Mouse (Mus musculus) MEL (cell line): ENCODE measurements around the gene Dlgap1. TPM values are rescaled to one million over a fixed set of nuclear protein-coding genes. Genes with fewer than 3 reads are reported as not detected.

Experiments used
- DNase-seq: peaks from one replicate; pipeline ENCODE4 v3.0.0; 2011; ENCODE audit warnings: low read depth, low spot score
- H3K27ac ChIP-seq: 2 replicates; pipeline ENCODE4 v1.5.1; 2012; ENCODE audit warnings: low read depth, mild to moderate bottlenecking, control low read depth, low read length, moderate library complexity; ENCODE audit not compliant: control insufficient read depth
- H3K27me3 ChIP-seq, 2 experiments: fragments of 150-350 bp in 1 of 2; sonication (generic) in 1 of 2; 2 replicates each; pipeline ENCODE4 v1.6.1; 2012; ENCODE audit warnings: low read length in 2 of 2, mild to moderate bottlenecking in 2 of 2, improper control_type of control experiment in 1 of 2, moderate library complexity in 1 of 2; ENCODE audit not compliant: insufficient read depth in 2 of 2, control insufficient read depth in 1 of 2
- H3K36me3 ChIP-seq, 2 experiments: 2 replicates each; pipeline ENCODE4 v1.6.1; 2012 to 2014; ENCODE audit warnings: low read length in 2 of 2, improper control_type of control experiment in 1 of 2, inconsistent platforms in 1 of 2, mild to moderate bottlenecking in 1 of 2; ENCODE audit not compliant: insufficient read depth in 2 of 2, control insufficient read depth in 1 of 2
- H3K4me1 ChIP-seq, 2 experiments: fragments of 150-350 bp in 1 of 2; sonication (generic) in 1 of 2; 2 replicates each; pipeline ENCODE4 v1.6.1; 2012; ENCODE audit warnings: low read length in 2 of 2, improper control_type of control experiment in 1 of 2, mild to moderate bottlenecking in 1 of 2; ENCODE audit not compliant: insufficient read depth in 2 of 2, control insufficient read depth in 1 of 2
- H3K4me3 ChIP-seq, 2 experiments: fragments of 150-350 bp in 1 of 2; sonication (generic) in 1 of 2; 2 replicates each; pipeline ENCODE4 v1.5.1; 2012; ENCODE audit warnings: low read depth in 2 of 2, low read length in 2 of 2, mild to moderate bottlenecking in 2 of 2, moderate library complexity in 2 of 2, control low read depth in 1 of 2, improper control_type of control experiment in 1 of 2; ENCODE audit not compliant: control insufficient read depth in 1 of 2, insufficient read depth in 1 of 2
- H3K79me2 ChIP-seq: 2 replicates; pipeline ENCODE4 v1.6.1; 2012; ENCODE audit warnings: mild to moderate bottlenecking, low read length, moderate library complexity; ENCODE audit not compliant: control insufficient read depth, poor library complexity, insufficient read depth
- H3K9ac ChIP-seq: 2 replicates; pipeline ENCODE4 v1.6.1; 2012; ENCODE audit warnings: low read depth, mild to moderate bottlenecking, control low read depth, low read length, moderate library complexity; ENCODE audit not compliant: control insufficient read depth, poor library complexity, severe bottlenecking
- H3K9me3 ChIP-seq: fragments of 150-350 bp; sonication (generic); replicated peaks from 2 replicates; pipeline ENCODE4 v1.6.1; 2012; ENCODE audit warnings: mild to moderate bottlenecking, low read length, improper control_type of control experiment, moderate library complexity; ENCODE audit not compliant: insufficient read depth
- BHLHE40 ChIP-seq: IDR thresholded peaks from 2 replicates; pipeline ENCODE4 v1.6.1; 2012; ENCODE audit warnings: low read depth, mild to moderate bottlenecking, inconsistent platforms, low read length, improper control_type of control experiment, borderline replicate concordance
- CHD1 ChIP-seq: IDR thresholded peaks from 2 replicates; pipeline ENCODE4 v1.6.1; 2012; ENCODE audit warnings: low read depth, mild to moderate bottlenecking, inconsistent platforms, low read length, improper control_type of control experiment
- EP300 ChIP-seq, 2 experiments: IDR thresholded peaks; 2 replicates each; pipeline ENCODE4 v1.6.1; 2011; ENCODE audit warnings: improper control_type of control experiment in 2 of 2, low read length in 2 of 2, low read depth in 1 of 2, mild to moderate bottlenecking in 1 of 2
- GABPA ChIP-seq: IDR thresholded peaks from 2 replicates; pipeline ENCODE4 v1.6.1; 2012; ENCODE audit warnings: low read depth, mild to moderate bottlenecking, inconsistent platforms, low read length, improper control_type of control experiment, moderate library complexity
- GATA1 ChIP-seq: IDR thresholded peaks from 2 replicates; pipeline ENCODE4 v1.6.1; 2011; ENCODE audit warnings: low read depth, low read length, improper control_type of control experiment
- MAX ChIP-seq: IDR thresholded peaks from 2 replicates; pipeline ENCODE4 v1.6.1; 2011; ENCODE audit warnings: low read length, improper control_type of control experiment
- MAZ ChIP-seq: IDR thresholded peaks from 2 replicates; pipeline ENCODE4 v1.6.1; 2012; ENCODE audit warnings: low read depth, mild to moderate bottlenecking, inconsistent platforms, low read length, improper control_type of control experiment
- MEF2A ChIP-seq: IDR thresholded peaks from 2 replicates; pipeline ENCODE4 v1.6.1; 2014; ENCODE audit warnings: low read depth, mild to moderate bottlenecking, inconsistent platforms, low read length, improper control_type of control experiment; ENCODE audit not compliant: poor library complexity, insufficient replicate concordance, severe bottlenecking; ENCODE audit errors: extremely low read depth
- MYB ChIP-seq: IDR thresholded peaks from 2 replicates; pipeline ENCODE4 v1.6.1; 2011; ENCODE audit warnings: mild to moderate bottlenecking, low read depth, low read length, improper control_type of control experiment
- POLR2A ChIP-seq, 2 experiments: IDR thresholded peaks; 2 replicates each; pipeline ENCODE4 v1.6.1; 2011 to 2012; ENCODE audit warnings: low read length in 2 of 2, mild to moderate bottlenecking in 2 of 2, control low read depth in 1 of 2, improper control_type of control experiment in 1 of 2, low read depth in 1 of 2, moderate library complexity in 1 of 2; ENCODE audit not compliant: control insufficient read depth in 1 of 2, insufficient read depth in 1 of 2, poor library complexity in 1 of 2
- SIN3A ChIP-seq: IDR thresholded peaks from 2 replicates; pipeline ENCODE4 v1.6.1; 2012; ENCODE audit warnings: low read length, improper control_type of control experiment, inconsistent platforms
- TAL1 ChIP-seq: IDR thresholded peaks from 2 replicates; pipeline ENCODE4 v1.6.1; 2012; ENCODE audit warnings: mild to moderate bottlenecking, inconsistent platforms, low read length, moderate library complexity, mixed read lengths
- TCF12 ChIP-seq: IDR thresholded peaks from 2 replicates; pipeline ENCODE4 v1.6.1; 2014; ENCODE audit warnings: low read depth, mild to moderate bottlenecking, inconsistent platforms, low read length, improper control_type of control experiment, moderate library complexity
- UBTF ChIP-seq: IDR thresholded peaks from 2 replicates; pipeline ENCODE4 v1.6.1; 2012; ENCODE audit warnings: low read depth, mild to moderate bottlenecking, inconsistent platforms, low read length, improper control_type of control experiment, moderate library complexity, borderline replicate concordance; ENCODE audit not compliant: insufficient read depth
- USF1 ChIP-seq: IDR thresholded peaks from 2 replicates; pipeline ENCODE4 v1.6.1; 2014; ENCODE audit warnings: low read depth, mild to moderate bottlenecking, inconsistent platforms, low read length, improper control_type of control experiment, moderate library complexity
- USF2 ChIP-seq, 2 experiments: IDR thresholded peaks; 2 replicates each; pipeline ENCODE4 v1.6.1; 2011 to 2012; ENCODE audit warnings: improper control_type of control experiment in 2 of 2, low read length in 2 of 2, borderline replicate concordance in 1 of 2, inconsistent platforms in 1 of 2, low read depth in 1 of 2, mild to moderate bottlenecking in 1 of 2; ENCODE audit not compliant: insufficient read depth in 1 of 2
- ZKSCAN1 ChIP-seq: IDR thresholded peaks from 2 replicates; pipeline ENCODE4 v1.6.1; 2012; ENCODE audit warnings: low read depth, mild to moderate bottlenecking, inconsistent platforms, low read length, improper control_type of control experiment, moderate library complexity
- polyA plus RNA-seq, 2 experiments: library from polyadenylated mRNA; stranded (reverse) in 1 of 2; unstranded in 1 of 2; fragments of >175 nt in 1 of 2; fragments of >200 nt in 1 of 2; gene quantifications; 2 replicates each; pipeline versions ENCODE4 v1.2.1 to v1.2.4; 2012; ENCODE audit warnings: low replicate concordance in 2 of 2, low read depth in 1 of 2; ENCODE audit not compliant: insufficient read length in 2 of 2, insufficient read depth in 1 of 2, missing spikeins in 1 of 2
- total RNA-seq: library from RNA; depleted of rRNA; stranded (reverse); fragments of 300-350 nt; gene quantifications from 2 replicates; pipeline ENCODE4 v1.2.3, GENCODE M21; 2012

The Dlgap1 gene
- total and polyA plus RNA-seq, 3 experiments: 0.06 TPM; not detected in 2

DNA sequence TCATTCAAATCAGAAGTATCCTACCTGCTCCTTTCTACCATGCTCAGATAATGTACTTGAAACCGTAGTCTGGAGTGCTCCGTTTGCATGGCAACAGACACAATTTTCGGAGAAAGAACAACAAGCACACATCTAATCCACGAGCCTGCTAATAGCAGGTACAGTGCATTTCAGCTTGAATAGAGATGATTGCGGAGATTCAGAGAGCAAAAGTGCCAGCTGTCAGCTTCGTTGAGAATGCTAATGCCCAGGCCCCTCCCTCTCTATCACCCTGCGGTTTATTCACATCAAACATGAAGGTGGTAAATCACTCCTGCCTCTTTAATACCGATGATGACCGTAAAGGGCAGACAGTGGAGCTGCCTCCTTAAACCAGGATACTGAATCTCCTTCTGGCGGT, 518.0 kb downstream of the Dlgap1 start:
- Histone ChIP-seq H3K9ac (no peak overlapping the region), H3K4me3 (no peak overlapping the region), H3K36me3 (no peaks in the 10 kb centered on the region), H3K27ac (no peak overlapping the region), H3K4me1 (no peaks in the 10 kb centered on the region), H3K27me3 (no peaks in the 10 kb centered on the region), H3K79me2 (no peaks in the 10 kb centered on the region), H3K9me3 (no peaks in the 10 kb centered on the region)
- no peak for TF ChIP-seq USF1
- no peak for TF ChIP-seq BHLHE40
- TF ChIP-seq ZKSCAN1: no peak
- no peak for TF ChIP-seq TCF12
- no peak for DNase-seq

DNA sequence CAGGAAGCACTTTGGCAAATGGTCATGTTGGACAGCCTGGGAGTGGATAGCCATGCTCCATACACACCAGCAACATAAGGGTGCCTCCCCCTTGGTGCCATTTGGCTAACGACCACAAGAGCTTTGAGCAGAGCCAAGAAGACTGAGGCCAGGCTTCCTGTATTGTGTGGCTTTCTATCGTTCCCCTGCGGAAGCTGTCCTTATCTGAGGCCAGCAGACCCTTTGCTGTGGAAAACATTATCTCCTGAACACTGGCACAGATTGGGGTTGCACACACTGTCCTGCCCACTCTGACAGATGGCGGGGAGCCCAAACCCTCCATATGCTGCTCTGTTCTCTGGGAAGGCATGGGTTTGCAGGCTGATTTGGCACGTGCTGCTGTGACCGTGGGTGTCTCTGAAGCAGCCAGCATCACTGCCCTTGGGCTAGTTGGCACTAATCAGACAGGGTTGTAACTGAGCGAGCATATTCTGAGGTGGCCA, 520.0 kb downstream of the Dlgap1 start:
- no peak overlapping the region for H3K4me3 ChIP-seq
- DNase-seq: peak; percentile 23
- TF ChIP-seq MAX: no peak
- TF ChIP-seq UBTF: no peak
- peak; percentile 46 for TF ChIP-seq TAL1
- no peak for TF ChIP-seq MYB
- TF ChIP-seq TCF12: peak; percentile 73
- TF ChIP-seq EP300 (IDR thresholded peaks at IDR 0.05; ENCODE audit: low read depth in 1 of 2, low read length in 2 of 2): 0 out of 4 replicates have a peak, but pooled peaks of 1 of the 2 experiments have one; percentile 36
- TF ChIP-seq, all 39 proteins: peak for 3
- no peaks in the 10 kb centered on the region for H3K36me3 ChIP-seq
- no peaks in the 10 kb centered on the region for H3K9me3 ChIP-seq
- H3K27me3 ChIP-seq: no peaks in the 10 kb centered on the region
- no peak overlapping the region for H3K27ac ChIP-seq
- H3K4me1 ChIP-seq: no peaks in the 10 kb centered on the region
- H3K79me2 ChIP-seq: no peaks in the 10 kb centered on the region
- no peak overlapping the region for H3K9ac ChIP-seq

DNA sequence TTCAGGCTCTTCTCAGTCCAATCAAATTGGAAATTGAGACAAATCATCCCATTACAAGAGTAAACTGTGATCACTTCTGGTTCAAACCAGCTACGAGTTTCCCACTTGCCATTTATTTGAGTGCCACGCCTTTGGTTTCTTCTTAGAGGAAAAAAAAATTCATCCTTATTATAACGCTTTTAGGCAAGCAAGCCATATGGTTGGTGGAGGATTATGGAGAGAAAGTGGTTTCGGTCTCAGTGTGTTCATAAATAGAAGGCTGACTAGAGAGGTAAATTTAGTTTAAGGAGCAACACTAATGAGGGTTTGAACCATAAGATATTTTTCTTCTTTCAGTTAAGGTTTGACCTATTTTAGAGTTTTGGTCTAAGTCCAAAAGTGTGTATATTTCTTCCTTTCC, 522.7 kb downstream of the Dlgap1 start:
- Histone ChIP-seq H3K4me1 (no peaks in the 10 kb centered on the region), H3K4me3 (no peak overlapping the region), H3K79me2 (no peaks in the 10 kb centered on the region), H3K27ac (no peak overlapping the region), H3K36me3 (no peaks in the 10 kb centered on the region), H3K27me3 (no peaks in the 10 kb centered on the region), H3K9me3 (no peaks in the 10 kb centered on the region), H3K9ac (no peak overlapping the region)
- TF ChIP-seq POLR2A (IDR thresholded peaks at IDR 0.05; ENCODE audit: control insufficient read depth in 1 of 2, insufficient read depth in 1 of 2, low read depth in 1 of 2, low read length in 2 of 2, poor library complexity in 1 of 2) (no peak), GABPA (no peak), TAL1 (no peak), GATA1 (no peak), ZKSCAN1 (no peak), USF1 (no peak), TCF12 (no peak), USF2 (IDR thresholded peaks at IDR 0.05; ENCODE audit: borderline replicate concordance in 1 of 2, insufficient read depth in 1 of 2, low read depth in 1 of 2, low read length in 2 of 2) (no peak), MEF2A (no peak), MAZ (no peak), EP300 (IDR thresholded peaks at IDR 0.05; ENCODE audit: low read depth in 1 of 2, low read length in 2 of 2) (no peak), SIN3A (no peak), CHD1 (no peak)
- DNase-seq: no peak
